Mouse (Mus musculus) CH12.LX (cell line): ENCODE measurements around the gene Zdhhc13.

Experiments used
- CHD1 ChIP-seq: IDR thresholded peaks from 2 replicates; pipeline ENCODE4 v1.6.1; 2012; ENCODE audit warnings: low read depth, low read length, improper control_type of control experiment, inconsistent platforms
- GABPA ChIP-seq: IDR thresholded peaks from 2 replicates; pipeline ENCODE4 v1.6.1; 2012; ENCODE audit warnings: low read depth, low read length, improper control_type of control experiment, inconsistent platforms; ENCODE audit not compliant: insufficient replicate concordance

DNA sequence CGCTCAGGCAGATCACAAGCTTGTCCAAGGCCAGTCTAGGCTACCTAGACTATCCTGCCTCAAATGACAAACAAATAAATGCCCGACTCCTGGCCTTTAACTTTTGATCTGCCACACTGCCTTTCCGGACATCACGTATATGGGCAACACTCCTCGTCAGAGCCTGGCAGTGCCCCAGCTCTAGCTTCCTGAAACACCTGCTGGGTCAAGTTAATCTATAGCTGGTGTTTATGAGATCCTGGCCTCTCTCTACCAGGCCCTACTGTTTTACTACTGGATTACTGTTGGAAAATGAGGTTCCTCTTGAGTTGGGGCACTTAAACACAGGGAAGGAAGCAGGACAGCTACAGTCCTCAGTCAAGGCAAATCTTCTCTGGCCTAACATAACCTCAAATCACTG, 15.5 kb upstream of the Zdhhc13 start:
- no peak for TF ChIP-seq CHD1
- TF ChIP-seq GABPA: no peak
